Mouse (Mus musculus) 3134 (cell line): ENCODE measurements around the gene Kit.

ENCODE experiments used
- DNase-seq: peaks from one replicate; pipeline ENCODE4 v3.0.0-alpha.2; 2011; ENCODE audit warnings: low spot score; ENCODE audit not compliant: insufficient read length; ENCODE audit errors: extremely low read depth

Kit gene

DNA sequence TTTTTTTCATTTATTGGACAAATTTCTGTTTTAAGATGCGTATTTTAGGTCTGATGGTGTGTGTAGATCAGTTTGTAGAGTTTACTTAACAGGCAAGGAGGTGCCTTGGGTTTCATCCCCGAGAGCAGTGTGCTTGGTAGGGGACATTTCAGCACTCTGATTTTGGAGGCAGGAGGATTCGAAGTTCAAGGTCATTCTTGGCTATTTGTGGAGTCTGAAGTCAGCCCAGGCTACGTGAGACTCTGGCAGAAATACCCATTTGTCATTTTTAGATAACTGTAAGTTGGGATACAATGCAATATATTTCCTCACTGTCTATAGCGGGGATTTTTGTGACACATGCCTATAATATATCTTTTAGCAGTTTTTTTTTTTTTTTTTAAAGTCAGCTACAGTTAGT is 57.5 kb downstream of the Kit start:
- no peak for DNase-seq

DNA sequence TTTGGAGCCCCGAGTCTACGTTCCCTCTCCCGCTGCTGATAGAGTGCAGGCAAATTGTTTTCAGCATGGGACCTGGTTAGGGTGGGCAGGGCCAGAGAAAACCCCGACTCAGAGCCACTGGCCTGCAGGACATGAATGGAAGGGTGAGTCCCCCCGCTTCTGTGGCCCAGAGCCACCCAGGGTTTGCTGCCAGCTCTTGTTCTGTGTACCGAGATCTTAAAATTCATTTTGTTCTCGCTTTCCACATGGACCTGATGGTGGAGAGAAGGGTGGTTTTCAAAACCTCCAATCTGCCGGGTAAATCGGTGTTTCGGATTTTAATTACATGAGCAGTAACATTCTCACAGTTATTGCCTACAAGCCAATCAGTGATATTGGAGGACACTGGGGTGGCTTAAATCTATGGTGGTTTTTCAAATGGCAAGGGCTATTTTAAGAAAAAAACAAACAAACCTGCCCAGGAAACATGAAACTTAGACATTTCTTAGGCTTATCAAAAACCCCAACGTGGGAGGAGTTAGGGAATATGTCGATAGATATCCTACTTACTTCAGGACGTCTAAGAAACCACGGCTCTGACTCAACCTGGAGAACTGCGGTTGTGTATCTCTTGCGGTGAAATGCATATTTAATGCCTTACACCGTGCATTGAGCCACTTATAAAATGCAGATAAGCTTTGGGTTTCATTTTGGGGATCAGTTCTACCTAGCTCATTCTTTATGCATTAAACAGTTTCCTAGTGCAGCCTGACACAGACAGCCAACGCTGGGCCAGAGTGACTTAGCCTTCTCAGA is 58.3 kb downstream of the Kit start:
- DNase-seq, result no peak

DNA sequence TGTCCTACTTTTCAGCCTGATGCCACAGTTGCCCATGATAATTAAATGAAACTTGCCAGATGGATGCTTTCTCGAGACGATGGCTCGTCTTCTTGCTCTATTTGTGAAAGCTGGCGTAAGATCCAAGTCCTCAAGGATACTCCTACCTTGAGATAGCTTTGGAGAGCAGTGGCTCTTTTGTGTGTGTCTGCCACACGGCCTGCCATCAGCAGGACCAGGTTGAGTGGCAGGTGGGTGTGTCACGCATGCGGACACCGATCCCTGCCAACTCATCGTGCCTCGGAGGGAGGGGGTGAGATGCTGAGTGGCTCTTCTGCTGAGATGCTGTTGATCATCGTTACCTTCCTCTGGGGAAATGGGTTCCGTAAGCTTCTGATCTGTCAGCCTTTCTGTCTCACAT is 60.7 kb downstream of the Kit start:
- DNase-seq, result no peak

DNA sequence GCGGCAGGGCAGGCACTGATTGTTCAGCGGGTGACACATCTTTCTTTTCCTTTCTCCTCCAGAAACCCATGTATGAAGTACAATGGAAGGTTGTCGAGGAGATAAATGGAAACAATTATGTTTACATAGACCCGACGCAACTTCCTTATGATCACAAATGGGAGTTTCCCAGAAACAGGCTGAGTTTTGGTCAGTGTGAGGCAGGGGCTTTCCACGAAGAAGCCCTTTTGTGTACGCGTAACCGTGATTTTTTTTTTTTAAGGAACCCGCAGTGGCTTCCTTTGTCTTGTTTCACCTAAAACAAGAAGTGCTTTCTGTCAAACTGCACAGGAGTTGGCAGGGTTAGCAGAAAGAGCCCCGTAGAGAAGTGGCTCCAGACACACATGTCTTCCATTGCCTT is 65.9 kb downstream of the Kit start:
- no peak for DNase-seq

DNA sequence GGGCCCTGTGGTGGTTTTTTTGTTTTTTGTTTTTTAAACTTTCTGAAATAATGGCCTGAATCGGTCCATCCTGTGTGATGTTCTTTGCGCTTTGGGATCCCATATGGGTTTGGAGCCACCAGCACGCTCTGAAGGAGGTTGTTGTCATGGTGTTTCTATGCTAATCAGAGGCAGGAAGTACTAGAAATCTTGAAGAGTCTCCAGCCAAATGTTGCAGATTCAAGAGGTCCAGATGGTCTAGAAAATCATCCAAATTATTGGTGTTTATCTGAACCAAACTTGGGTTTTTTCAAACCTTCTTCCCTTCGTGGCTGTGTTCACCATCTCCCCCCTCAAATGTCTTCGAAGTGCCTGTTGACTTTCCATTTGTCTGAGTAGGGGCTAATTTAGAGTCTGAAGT is 72.3 kb downstream of the Kit start:
- no peak for DNase-seq

DNA sequence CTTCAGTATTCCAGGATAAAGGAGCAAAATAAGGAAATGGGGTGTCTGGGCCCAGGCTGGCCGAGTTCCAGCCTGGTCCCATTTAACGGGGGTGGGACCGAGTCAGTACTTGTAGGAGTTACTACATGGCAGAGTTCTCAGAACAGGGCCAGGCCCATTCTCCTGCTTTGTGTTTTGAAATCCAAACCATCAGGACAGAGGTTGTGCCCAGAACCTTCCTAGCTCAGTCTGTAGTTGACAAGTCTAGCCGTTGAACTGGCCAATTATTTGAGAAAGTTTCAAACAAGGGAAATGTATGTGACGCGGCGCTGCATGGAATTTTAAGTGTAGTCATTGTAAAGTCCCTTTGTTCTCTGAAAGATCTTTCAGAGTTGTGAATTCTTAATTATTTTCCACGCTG is 75.8 kb downstream of the Kit start:
- DNase-seq, result no peak

DNA sequence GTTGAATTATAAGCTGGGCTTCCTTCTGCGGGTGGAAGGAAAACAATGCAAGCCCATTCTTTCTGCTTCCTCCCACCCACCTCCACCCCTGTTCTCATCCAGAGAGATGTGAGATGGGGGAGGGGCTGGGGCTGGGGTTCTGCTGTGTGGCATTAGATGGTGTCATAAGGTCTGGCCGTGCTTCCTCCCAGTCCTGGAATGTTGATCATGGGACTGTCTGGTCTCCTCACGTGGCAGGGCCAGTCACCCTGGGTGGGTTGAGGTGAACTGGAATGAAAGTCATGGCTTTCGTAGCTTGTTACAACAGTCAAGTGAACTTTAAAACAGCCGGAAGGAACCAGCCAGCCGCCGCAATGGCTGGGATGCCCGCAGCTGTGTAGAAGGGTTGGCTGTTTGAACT is 78.7 kb downstream of the Kit start:
- no peak for DNase-seq

DNA sequence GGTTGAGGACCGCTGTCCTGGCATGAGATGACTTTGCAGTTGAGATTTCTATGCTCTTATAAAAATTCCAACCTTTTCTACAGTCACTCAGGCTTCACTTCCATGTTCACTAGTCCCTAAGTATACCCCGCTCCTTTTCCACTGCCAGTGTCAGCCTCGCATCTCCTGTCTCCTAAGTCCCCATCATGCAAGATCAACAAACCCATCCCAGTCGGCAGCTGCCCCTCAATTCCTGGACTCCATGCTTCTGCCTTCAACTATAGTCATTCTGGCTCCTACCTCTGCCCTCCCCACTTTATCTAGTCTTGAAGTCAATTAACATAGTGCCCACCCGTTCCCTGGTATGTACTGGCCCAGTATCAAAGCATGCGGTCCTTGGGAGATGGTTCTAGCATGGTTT is 83.9 kb downstream of the Kit start:
- no peak for DNase-seq

DNA sequence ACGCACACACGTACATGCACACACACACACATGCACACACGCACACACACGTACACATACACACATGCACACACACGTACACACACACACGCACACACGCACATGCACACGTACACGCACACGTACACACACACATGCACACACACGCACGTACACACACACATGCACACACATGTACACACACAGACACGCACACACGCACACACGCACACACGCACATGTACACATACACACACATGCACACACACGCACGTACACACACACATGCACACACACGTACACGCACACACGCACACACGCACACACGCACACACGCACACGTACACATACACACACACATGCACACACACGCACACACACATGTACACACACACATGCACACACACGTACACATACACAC is 85.6 kb downstream of the Kit start:
- no peak for DNase-seq

DNA sequence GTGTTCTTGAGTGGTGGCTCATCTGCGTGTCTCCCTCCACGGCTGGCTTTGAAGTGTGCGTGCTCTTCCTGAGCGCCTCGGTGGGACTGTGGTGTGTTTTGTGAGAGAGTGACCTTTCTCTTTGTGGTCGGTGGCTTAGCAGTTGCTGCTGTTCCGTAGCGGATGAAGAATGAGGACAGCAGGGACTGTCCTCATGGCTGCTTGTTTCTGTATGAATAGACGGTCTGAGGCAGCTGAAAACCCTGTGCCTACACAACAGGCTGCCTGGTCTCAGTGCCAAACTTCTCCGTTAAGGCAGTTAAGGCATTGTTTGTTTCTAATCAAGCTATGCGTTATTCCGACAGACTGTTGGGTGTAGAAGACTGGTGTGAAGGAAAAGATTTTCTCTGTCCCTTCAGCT is 87.8 kb downstream of the Kit start:
- no peak for DNase-seq

DNA sequence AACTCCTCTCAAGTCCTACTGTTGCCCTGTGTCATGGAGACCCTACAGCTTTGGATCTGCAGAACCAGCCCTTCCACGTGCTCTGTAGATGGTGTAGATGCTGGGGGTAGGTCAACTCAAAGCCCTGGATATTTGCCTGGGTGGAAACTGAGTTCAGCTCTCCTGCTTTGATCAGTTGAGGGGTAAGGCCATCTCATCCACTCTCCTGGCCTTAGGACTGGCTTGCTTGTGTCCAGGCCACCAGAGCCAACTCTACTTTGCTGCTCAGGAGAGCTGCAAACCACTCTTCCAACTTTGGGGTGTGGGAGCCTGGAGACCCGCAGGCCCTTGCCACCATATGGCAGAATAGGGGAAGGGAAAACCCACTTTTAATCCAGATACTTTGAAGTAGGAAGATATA is 89.1 kb downstream of the Kit start:
- no peak for DNase-seq

DNA sequence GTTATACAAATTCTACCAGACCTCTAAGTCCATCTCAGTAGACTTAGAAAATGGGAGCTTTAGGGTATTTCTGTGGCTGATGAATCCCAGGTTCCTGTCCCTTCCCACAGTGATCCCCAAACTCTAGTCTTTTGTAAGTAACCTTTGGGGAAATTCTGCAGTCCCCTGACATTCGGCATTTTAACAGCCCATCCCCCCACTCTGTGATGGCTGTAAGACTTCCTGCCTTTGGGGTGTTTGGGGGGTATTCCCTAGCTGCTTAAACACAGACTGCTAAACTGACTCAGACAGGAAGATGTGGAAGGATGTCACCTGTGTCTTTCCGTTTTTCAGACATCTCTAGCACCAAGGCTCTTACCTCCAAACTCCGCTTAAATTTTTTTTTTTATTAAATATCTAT is 92.4 kb downstream of the Kit start:
- no peak for DNase-seq

DNA sequence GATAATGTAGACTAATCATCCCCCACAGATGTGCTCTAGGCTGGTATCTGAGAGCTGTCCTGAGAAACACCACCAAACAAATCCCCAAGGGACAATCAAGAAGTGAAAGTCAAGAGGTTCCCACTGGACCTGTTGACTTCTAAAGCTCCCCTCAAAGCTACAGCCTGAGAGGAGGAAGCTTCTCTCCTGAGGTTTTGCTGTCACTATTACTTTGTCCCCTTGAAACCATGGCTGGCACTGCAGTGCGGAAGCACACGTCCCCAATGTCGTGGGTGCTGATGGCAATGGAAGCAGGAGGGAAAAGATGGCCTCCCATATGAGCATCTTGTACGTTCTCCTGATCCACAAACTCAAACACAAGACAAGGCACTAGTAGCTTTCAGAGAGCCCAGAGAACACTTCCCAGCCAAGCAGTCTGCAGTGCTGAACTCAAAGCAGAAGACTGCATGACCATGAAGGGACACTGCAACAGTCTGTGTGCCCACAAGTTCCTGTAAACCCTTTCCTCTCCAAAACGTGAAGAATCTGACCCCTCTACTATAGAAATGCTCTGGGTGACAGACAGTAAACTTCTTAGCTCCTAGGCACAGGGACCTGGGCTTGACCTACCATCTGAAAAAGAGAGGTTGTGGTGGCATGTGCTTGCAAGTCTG is 96.5 kb downstream of the Kit start:
- no peak for DNase-seq

DNA sequence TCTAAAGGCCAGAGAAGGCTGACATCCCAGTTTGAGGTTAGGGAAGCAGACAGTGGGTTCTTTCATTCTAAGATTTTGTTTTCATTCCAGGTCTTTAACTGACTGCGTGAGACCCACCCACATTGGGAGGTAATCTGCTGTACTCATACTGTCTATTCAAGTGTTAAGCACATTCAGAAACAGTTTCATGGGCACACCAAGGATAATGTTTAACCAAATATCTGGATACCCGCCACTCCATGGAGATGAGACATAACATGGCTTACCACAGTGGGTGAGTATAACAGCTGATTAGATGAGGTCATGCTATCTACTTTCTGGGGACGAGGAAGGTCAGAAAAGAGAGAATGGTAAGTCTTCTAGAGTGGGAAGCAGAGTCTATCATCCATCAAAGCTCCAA is 101.3 kb downstream of the Kit start:
- no peak for DNase-seq

DNA sequence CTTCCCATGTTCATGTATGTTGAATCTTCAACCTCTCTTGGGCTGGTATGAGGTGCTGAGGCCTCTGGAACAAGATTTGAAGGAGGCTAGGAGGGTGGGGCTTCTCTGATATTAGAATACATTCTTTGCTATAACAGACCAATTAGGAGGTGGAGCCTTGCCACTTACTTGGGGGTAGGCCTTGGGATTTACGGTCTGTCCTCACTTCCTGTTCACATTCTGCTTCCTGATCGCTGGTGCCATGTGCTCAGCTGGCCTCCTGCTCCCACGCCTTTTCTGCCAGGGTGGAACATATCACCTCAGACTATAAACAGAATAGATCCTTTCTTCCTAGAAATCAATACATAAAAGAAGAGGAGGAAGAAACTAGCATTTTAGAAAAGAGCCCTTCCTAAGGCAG is 105.2 kb downstream of the Kit start:
- DNase-seq, result no peak

DNA sequence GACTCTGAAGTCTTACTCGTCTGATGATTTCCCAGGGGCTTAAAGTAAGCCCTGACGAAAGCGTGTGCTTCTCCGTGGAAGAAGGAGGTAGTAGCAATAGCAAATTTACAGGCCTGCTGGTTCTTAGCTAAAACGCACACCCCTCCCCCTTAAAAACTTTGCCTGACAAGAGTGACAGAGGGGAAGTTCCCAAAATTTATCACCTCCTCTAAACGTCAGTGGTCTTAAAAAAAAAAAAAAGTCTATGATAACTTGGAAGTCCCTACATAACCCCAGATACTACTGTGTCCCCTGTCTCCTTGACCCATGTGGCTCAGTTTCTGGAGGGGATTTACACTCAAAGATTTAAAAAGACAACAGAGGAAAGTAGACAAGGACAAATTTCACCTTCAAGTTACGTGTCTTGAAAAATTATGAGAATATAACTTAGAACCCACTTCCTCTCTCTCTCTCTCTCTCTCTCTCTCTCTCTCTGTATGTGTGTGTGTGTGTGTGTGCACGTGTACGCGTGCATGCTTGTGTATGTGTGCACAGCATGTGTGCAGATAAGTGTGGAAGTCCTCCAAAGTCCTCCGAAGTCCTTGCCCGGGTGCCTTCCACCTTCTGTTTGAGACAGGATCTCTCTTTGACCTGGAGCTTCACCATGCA is 120.6 kb downstream of the Kit start:
- no peak for DNase-seq

DNA sequence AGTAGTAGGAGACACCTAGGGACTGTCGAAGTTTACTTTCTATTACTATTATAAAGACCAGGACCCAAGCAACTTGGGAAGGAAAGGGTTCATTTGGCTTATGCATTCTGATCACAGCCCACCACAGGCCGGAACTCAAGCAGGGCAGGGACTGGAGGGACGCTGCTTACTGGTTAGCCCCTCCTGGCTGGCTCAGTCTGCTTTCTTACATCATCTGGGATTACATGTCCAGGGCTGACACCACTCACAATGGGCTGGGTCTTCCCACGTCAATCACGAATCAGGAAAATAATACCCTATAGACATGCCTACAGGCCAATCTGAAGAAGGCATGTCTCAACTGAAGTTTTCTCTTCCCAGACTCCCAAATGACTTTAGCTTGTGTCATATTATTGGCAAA is 122.2 kb downstream of the Kit start:
- DNase-seq, result no peak

DNA sequence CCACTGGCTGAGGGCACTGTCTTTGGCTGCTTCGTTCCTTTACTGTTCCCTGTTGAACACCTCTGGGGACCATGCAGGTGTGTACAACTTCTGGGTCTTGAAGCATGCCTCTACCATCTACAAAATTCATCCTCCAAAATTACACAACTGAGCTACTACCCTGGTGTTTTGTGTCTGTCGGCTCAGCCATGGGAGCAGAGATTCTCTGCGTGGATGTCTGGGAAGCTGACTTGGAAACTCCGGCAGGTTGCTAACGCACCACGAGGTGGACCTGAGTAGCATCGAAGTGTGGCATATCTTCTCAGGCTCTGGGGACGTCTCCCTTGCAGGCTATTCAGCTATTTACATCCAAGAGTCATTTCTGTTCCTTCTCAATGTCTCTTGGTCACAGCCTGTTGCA is 123.8 kb downstream of the Kit start:
- DNase-seq, result no peak

DNA sequence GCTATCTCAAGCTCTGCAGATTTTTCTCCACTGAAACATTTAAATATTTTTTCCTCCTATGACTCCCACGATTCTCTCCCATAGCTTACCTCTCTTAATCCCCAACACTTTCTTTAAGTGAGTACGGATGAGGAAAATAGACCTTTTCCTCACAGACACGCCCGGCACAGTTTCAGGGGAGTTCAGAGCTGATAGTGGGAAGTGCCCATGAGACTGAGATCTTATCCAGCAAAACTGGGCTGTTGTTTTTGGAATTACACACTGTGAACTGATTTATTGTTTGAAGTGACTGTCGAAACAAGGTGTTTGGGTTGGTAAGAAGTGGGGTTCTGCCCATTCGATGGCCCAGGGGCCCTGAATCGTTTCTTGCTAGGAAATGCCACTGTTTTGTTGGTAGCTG is 124.4 kb downstream of the Kit start:
- no peak for DNase-seq

DNA sequence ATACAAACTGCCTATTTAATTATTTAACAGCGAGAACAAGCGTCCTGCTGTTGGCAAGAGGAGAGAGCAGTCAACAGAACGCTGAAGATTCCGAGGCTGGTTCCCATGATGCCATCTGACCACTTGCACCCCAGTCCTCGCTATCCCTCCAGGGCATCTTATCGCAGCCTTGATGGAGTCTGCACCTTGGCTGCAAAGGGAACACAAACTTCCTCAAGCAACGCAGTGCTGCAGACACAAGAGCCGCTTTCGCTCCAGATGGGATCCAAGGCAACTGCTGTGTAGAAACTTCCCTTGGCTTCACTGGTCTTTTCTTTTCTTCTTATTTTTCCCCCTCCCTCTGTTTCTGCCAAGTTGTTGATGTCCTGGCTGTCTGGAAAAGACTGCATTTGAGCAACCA is 124.8 kb downstream of the Kit start:
- DNase-seq, result no peak

DNA sequence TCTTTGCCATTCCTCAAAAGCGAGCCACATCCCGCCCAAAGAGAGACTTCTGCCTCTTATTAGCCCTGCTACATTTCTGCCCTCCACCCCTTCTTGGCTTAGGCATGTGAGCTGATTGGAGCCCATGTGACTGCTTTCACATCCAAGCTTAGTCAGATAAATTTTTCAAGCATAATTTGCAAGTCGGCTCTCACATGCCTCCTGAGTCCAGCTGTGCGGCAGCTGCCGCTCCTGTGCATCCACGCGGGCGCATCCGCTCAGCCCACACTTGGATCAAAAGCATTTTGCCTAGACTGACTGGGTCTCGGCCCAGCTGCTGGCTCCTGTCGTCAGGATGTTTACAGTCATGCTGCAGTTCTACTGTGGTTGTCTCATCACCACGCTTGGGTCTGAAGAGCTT is 126.9 kb downstream of the Kit start:
- DNase-seq, result no peak

DNA sequence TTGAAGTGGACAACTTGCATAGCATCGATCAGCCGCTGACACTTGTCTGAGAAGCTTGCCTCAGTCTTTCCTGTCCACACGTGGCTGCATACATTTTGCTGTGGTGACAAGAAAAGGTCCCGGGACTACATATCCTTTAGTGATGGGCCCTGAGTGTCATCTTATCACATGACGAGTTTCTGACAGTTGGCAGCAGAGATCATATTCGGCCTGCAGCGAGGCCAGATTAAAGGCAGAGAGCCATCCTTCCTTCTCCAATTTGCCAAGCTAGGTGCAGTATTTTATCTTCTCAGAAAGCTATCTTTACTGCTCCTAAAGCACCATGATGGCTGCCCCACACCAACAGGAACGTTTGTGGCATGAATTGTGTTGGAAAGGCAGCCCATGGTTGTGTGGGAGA is 127.4 kb downstream of the Kit start:
- no peak for DNase-seq
